Mouse (Mus musculus): Measurements from ENCODE around the gene Cdc42ep2.

DNA sequence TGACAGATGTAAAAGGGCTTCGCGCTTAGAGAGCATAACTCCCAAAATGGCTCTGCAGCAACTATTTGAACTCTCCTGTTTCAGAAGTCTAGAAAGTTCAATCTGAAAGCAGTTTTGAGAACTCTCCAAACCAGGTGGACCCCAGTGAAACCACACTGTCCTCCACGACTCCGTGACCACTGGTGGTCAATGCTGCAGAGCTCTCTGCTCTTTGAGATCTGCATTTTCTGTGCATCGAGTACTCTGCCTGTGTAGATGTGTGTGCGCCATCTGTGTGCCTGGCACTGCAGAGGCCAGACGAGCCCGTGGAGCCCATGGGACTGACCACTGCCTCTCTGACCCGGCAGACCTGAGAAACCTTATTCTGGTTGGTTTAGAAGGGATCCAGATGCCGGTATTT, 30.3 kb upstream of the Cdc42ep2 start:
- TF ChIP-seq CTCF (IDR thresholded peaks at IDR 0.05; ENCODE audit: insufficient read depth, low read depth, low read length) (no peak), POLR2A (IDR thresholded peaks at IDR 0.05; ENCODE audit: insufficient read depth, low read depth, low read length) (no peak)
